Mouse (Mus musculus) MEL (cell line): ENCODE measurements around the gene Herpud1.

Experiments
- CTCF ChIP-seq, 3 experiments: IDR thresholded peaks in 2 of 3; conservative IDR thresholded peaks in 1 of 3; 2 replicates each; pipeline ENCODE4 v1.5.1; 2011 to 2012; ENCODE audit warnings: low read length in 3 of 3, low read depth in 2 of 3, mild to moderate bottlenecking in 2 of 3, improper control_type of control experiment in 1 of 3, inconsistent platforms in 1 of 3, mixed read lengths in 1 of 3, moderate library complexity in 1 of 3; ENCODE audit not compliant: control insufficient read depth in 1 of 3, insufficient read depth in 1 of 3, poor library complexity in 1 of 3, severe bottlenecking in 1 of 3
- EP300 ChIP-seq, 2 experiments: IDR thresholded peaks; 2 replicates each; pipeline ENCODE4 v1.6.1; 2011; ENCODE audit warnings: improper control_type of control experiment in 2 of 2, low read length in 2 of 2, low read depth in 1 of 2, mild to moderate bottlenecking in 1 of 2
- ETS1 ChIP-seq: IDR thresholded peaks from 2 replicates; pipeline ENCODE4 v1.6.1; 2012; ENCODE audit warnings: low read depth, mild to moderate bottlenecking, inconsistent platforms, low read length, improper control_type of control experiment, moderate library complexity
- HCFC1 ChIP-seq: IDR thresholded peaks from 2 replicates; pipeline ENCODE4 v1.6.1; 2012; ENCODE audit warnings: low read depth, mild to moderate bottlenecking, inconsistent platforms, low read length, improper control_type of control experiment, moderate library complexity
- KAT2A ChIP-seq: conservative IDR thresholded peaks from 2 replicates; pipeline ENCODE4 v1.6.1; 2012; ENCODE audit warnings: low read depth, low read length, improper control_type of control experiment, inconsistent platforms
- MAZ ChIP-seq: IDR thresholded peaks from 2 replicates; pipeline ENCODE4 v1.6.1; 2012; ENCODE audit warnings: low read depth, mild to moderate bottlenecking, inconsistent platforms, low read length, improper control_type of control experiment
- NELFE ChIP-seq: IDR thresholded peaks from 2 replicates; pipeline ENCODE4 v1.6.1; 2011; ENCODE audit warnings: low read depth, low read length, improper control_type of control experiment
- RAD21 ChIP-seq: IDR thresholded peaks from 2 replicates; pipeline ENCODE4 v1.6.1; 2011; ENCODE audit warnings: mild to moderate bottlenecking, low read depth, low read length, improper control_type of control experiment
- SMC3 ChIP-seq: IDR thresholded peaks from 2 replicates; pipeline ENCODE4 v1.6.1; 2011; ENCODE audit warnings: low read depth, low read length, improper control_type of control experiment
- TAL1 ChIP-seq: IDR thresholded peaks from 2 replicates; pipeline ENCODE4 v1.6.1; 2012; ENCODE audit warnings: mild to moderate bottlenecking, inconsistent platforms, low read length, moderate library complexity, mixed read lengths
- TBP ChIP-seq: IDR thresholded peaks from 2 replicates; pipeline ENCODE4 v1.8.0; 2011; ENCODE audit warnings: low read depth, low read length, improper control_type of control experiment
- TCF12 ChIP-seq: IDR thresholded peaks from 2 replicates; pipeline ENCODE4 v1.6.1; 2014; ENCODE audit warnings: low read depth, mild to moderate bottlenecking, inconsistent platforms, low read length, improper control_type of control experiment, moderate library complexity
- ZMIZ1 ChIP-seq: IDR thresholded peaks from 2 replicates; pipeline ENCODE4 v1.6.1; 2012; ENCODE audit warnings: low read depth, mild to moderate bottlenecking, inconsistent platforms, low read length, improper control_type of control experiment, moderate library complexity

DNA sequence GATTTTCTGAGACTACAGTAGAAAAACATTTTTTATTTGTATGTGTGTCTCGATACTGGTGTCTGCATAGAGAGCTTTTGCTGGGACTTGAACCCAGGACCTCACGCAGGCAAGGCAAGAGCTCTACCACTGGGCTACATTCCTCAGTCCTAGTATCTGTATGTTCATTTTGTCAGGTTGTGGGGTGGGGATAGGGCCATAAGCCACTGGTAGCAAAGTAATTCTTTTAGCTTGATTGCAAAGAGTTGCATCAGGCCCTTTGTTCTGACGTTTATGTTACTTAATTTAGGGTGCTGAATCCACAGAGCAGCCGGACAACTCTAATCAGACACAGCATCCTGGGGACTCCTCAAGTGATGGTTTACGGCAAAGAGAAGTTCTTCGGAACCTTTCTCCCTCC lies 4.2 kb downstream of the Herpud1 start:
- TF ChIP-seq NELFE: no peak
- peak; percentile 22; the same call in 1 of the 2 replicates for TF ChIP-seq ETS1
- no peak for TF ChIP-seq CTCF (IDR thresholded peaks at IDR 0.05 in 2 of 3, conservative IDR thresholded peaks at IDR 0.05 in 1 of 3; ENCODE audit: control insufficient read depth in 1 of 3, insufficient read depth in 1 of 3, low read depth in 2 of 3, low read length in 3 of 3, poor library complexity in 1 of 3, severe bottlenecking in 1 of 3)
- no peak for TF ChIP-seq MAZ
- no peak for TF ChIP-seq TCF12
- no peak for TF ChIP-seq RAD21
- no peak for TF ChIP-seq SMC3
- peak; percentile 70 for TF ChIP-seq TBP
- TF ChIP-seq EP300 (IDR thresholded peaks at IDR 0.05; ENCODE audit: low read depth in 1 of 2, low read length in 2 of 2): no peak; a peak in 1 of 4 replicates
- TF ChIP-seq HCFC1: no peak
- TF ChIP-seq KAT2A: no peak; the same call in 1 of the 2 replicates
- no peak for TF ChIP-seq TAL1
- no peak for TF ChIP-seq ZMIZ1
